Mouse (Mus musculus): ENCODE results near the gene Capn12.

GRCm38 (mm10) chr7:28931032-28931694 lies 49.9 kb downstream of the Capn12 start:
- no peak for TF ChIP-seq CTCF (IDR thresholded peaks at IDR 0.05; ENCODE audit: borderline replicate concordance, insufficient read depth, low read depth, low read length)
- no peak for TF ChIP-seq POLR2A (IDR thresholded peaks at IDR 0.05; ENCODE audit: borderline replicate concordance, insufficient read depth, low read length)
